Comparison of ENCODE assay signal across 17 mouse cellular contexts in the genomic region with DNA sequence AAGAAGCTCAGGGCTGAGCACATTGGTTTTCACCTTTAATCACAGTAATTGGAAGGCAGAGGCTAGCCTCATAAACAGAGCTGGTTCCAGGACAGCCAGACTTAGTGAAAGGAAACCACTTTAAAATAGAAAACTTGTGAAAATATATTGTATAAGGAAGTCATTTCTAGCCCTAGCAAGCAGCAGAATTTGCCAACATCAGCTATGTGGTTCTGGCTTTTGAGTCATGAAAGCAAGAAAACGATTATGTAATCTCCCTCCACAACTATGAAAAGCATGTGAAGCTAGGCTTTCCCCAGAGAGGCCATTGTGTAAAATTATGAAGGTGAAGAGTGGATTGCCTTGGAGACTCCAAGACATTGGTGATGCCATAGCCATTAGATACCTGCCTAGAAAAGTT.
"Had no signal": no experiment of that assay in that cellular context is flagged by ENCODE, and none has a peak within 500 bp of the region (broad histone marks: within the 10 kb centered on the region; RNA-seq: fewer than 3 reads in every experiment).

No protein-coding gene starts in this region.

- H3K9ac ChIP-seq: limb, embryonic 12.5 days; limb, embryonic 15.5 days; liver, embryonic 14.5 days; liver, postnatal 0 days; lung, embryonic 14.5 days; midbrain, embryonic 12.5 days; midbrain, embryonic 15.5 days; neural tube, embryonic 12.5 days; neural tube, embryonic 15.5 days; stomach, embryonic 15.5 days had no signal

- H3K27ac ChIP-seq: limb, embryonic 12.5 days; limb, embryonic 15.5 days; liver, embryonic 14.5 days; macrophage; midbrain, embryonic 12.5 days; midbrain, embryonic 15.5 days; neural tube, embryonic 12.5 days; neural tube, embryonic 15.5 days; stomach, embryonic 15.5 days had no signal

- H3K36me3 ChIP-seq: limb, embryonic 12.5 days; limb, embryonic 15.5 days; midbrain, embryonic 12.5 days; midbrain, embryonic 15.5 days; neural tube, embryonic 12.5 days; neural tube, embryonic 15.5 days; stomach, embryonic 15.5 days had no signal

- H3K9me3 ChIP-seq: limb, embryonic 12.5 days; limb, embryonic 15.5 days; midbrain, embryonic 12.5 days; midbrain, embryonic 15.5 days; neural tube, embryonic 12.5 days; neural tube, embryonic 15.5 days; stomach, embryonic 15.5 days had no signal

- H3K4me3 ChIP-seq: limb, embryonic 12.5 days; limb, embryonic 15.5 days; midbrain, embryonic 12.5 days; midbrain, embryonic 15.5 days; neural tube, embryonic 12.5 days; neural tube, embryonic 15.5 days; stomach, embryonic 15.5 days had no signal

- DNase-seq: kidney, adult 9 months; kidney, postnatal 14 days; kidney, postnatal 4 days; left cerebral cortex, postnatal 4 days; liver, postnatal 0 days; lung, embryonic 14.5 days; thymus, postnatal 25 days had no signal

- ATAC-seq: liver, postnatal 0 days; lung, postnatal 0 days; midbrain, embryonic 15.5 days had no signal

- H3K4me1 ChIP-seq: limb, embryonic 12.5 days; limb, embryonic 15.5 days; midbrain, embryonic 12.5 days; midbrain, embryonic 15.5 days; neural tube, embryonic 12.5 days; neural tube, embryonic 15.5 days; stomach, embryonic 15.5 days had no signal
